Mouse (Mus musculus) heart, embryonic 16.5 days (tissue): ENCODE measurements around the gene Plekha5. TPM values are rescaled to one million over a fixed set of nuclear protein-coding genes. Genes with fewer than 3 reads are reported as not detected.

ENCODE experiments used
- polyA plus RNA-seq: library from polyadenylated mRNA; unstranded; fragments of >200 nt; fragmentation: Nextera tagmentation; extraction: Ambion mirVana; gene quantifications from 2 replicates; pipeline ENCODE4 v1.2.1, GENCODE M21; 2015

Gene Plekha5
- polyA plus RNA-seq, 1 experiment from 2014 or later: 27.8 TPM

Other genes with a start within 250 kb of the Plekha5 start
- gene Aebp2, start 198.6 kb downstream of the Plekha5 start, polyA plus RNA-seq: 6.7 and 9.0 TPM in 2 replicates